Mouse (Mus musculus): Measurements from ENCODE around the gene Gm44805.

DNA sequence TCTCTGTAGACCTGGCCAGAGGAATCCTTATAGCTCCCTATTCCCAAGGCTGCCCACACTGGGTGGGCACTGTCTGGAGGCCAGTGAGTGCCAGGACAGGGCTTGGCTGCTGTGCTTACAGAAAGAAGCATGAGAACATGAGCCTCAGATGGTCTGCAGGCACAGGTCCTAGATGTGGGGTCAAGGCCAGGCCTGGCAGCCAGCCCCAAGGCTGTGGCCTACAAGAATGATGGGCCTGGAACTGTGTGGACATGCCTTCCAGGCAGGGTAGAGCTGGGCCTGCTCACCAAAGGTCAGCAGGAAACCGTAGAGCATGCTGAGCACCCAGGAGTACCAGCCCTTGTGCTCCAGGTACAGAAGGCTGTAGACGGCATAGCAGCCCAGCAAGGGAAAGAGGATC is 46.6 kb downstream of the Gm44805 start:
- TF ChIP-seq CTCF (IDR thresholded peaks at IDR 0.05; ENCODE audit: low read depth) (no peak), EP300 (IDR thresholded peaks at IDR 0.05; ENCODE audit: low read depth) (no peak)
